Mouse (Mus musculus): ENCODE measurements around the gene Grk1. TPM values are rescaled to one million over a fixed set of nuclear protein-coding genes. Genes with fewer than 3 reads are reported as not detected.
A peak's percentile ranks its signal among the peaks of the same experiment; 100 is the strongest.

Gene Grk1
- total RNA-seq, 2 experiments from 2014 or later: not detected

DNA sequence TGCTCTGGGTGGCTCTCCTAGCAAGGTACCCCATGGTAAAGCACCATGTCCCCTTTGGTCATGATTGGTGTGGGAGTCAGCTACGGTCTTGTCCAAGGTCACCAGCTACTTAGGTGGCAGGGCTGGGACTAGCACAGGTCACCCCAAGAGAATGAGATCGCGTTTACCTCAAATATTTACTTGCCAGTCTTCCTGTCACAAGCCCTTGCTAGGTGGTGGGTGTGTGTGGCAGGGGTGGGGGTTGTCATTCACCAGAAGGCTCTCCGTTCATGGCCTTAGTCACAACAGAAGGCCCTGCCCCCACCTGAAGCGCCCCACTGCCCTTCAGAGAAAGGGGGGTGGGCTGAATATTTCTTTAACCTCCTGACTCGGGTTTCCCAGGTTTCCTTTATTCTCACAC, 1.4 kb upstream of the Grk1 start:
- DNase-seq (ENCODE audit: low spot score in 2 of 2): no peak
- H3K27ac ChIP-seq: no peak overlapping the region
- TF ChIP-seq CTCF (conservative IDR thresholded peaks at IDR 0.05): no peak
- H3K4me3 ChIP-seq: no peak overlapping the region

DNA sequence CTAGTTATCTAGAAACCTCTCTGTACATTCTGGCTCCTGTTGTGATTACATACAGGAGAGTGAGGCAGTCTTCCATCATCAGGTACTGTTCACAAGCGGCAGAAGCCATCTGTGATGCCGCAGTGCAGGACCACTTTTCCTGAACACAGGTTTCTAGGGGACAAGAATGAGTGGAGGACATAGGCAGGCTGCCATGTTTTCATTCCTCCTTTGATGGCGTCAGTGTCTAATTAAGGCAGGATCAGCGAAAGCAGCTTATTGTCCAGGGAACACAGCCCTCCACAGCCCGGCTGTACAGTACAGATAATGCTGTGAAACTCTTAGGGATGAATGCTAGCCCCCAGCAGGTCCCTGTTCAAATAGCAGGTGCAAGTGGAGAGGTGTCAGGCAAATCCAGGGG, 1.1 kb downstream of the Grk1 start:
- DNase-seq (ENCODE audit: low spot score in 2 of 2): no peak
- Histone ChIP-seq H3K27ac (no peak overlapping the region), H3K4me3 (no peak overlapping the region)
- no peak for TF ChIP-seq CTCF (conservative IDR thresholded peaks at IDR 0.05)

DNA sequence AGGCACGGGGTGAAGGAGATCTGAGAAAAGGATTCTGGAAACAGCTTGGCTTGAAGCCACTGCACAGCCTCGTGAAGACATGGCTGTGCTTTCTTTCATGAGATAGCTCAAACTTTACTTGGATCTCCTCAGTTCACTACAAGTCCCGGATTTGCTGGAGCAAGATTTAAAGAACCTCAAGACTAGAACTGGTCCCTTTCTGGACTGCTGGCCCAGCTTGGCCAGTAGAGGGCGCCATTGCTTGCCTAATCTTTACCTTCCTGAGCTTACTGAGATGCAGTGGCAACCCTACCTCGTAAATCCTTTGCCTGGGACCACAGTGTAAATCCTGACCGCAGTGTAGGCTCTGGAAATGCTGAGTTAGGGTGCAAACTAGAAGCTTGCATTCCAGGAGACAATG, 6.7 kb downstream of the Grk1 start:
- Histone ChIP-seq H3K4me3 (no peak overlapping the region), H3K27ac (no peak overlapping the region)
- peak; percentile 47 to 80 for DNase-seq (ENCODE audit: low spot score in 2 of 2)
- TF ChIP-seq CTCF (conservative IDR thresholded peaks at IDR 0.05): peak; percentile 96

DNA sequence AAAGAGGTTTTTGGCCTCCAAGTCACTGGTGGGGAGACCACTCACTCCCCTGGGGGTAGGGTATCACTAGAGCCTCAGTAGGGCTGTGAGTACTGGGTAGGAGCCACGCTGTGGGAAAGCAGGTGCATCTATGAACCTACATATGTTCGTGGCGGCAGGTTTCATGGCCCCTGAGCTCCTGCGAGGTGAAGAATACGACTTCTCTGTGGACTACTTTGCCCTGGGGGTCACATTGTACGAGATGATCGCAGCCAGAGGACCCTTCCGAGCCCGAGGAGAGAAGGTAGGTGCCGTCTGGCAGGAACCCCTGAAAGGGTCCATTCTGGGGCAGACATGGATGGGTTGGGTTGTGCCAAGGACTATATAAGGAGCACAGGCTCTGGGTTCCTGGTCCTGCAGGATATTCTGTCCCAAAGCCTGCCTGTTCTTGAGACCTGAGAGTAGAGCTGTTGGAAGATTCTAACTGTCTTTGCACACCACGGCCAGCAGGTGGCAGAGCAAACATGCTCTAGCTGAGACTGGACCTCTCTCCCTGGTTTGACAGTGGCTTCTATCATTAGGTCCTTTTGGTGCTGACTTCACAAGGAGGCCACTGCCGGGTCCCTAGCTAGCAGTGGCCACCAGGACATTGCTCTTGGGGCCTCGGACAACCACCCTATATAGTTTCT, 8.1 kb downstream of the Grk1 start:
- DNase-seq (ENCODE audit: low spot score in 2 of 2): peak; percentile 12 to 70
- TF ChIP-seq CTCF (conservative IDR thresholded peaks at IDR 0.05): peak; percentile 92
- H3K27ac ChIP-seq: no peak overlapping the region
- H3K4me3 ChIP-seq: no peak overlapping the region

DNA sequence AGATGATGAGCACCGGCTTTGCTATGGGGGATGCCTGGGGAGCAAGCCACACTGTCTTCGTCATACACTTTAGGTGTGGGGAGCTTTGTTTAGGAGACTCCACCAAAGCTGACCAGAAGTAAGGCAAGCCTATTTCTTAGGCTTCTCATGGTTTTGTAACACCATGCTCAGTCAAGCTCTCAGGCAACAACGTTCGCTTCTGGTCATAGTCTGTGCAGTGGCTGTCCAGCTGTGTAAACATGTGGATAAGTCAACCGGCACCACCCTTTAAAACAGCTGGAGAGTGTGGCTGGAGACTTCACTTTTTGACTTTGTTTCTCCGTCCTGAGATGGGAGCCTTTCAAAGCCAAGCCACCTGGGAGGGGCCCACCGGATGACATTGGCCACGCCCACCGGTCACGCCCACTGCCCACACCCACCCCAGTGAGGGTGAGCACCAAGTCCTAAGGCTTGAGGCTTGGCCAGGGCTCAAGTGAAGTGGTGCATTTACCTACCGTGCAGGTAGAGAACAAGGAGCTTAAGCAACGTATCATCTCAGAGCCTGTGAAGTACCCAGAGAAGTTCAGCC, 9.0 kb downstream of the Grk1 start:
- no peak for TF ChIP-seq CTCF (conservative IDR thresholded peaks at IDR 0.05)
- no peak overlapping the region for H3K27ac ChIP-seq
- DNase-seq (ENCODE audit: low spot score in 2 of 2): no peak
- no peak overlapping the region for H3K4me3 ChIP-seq

DNA sequence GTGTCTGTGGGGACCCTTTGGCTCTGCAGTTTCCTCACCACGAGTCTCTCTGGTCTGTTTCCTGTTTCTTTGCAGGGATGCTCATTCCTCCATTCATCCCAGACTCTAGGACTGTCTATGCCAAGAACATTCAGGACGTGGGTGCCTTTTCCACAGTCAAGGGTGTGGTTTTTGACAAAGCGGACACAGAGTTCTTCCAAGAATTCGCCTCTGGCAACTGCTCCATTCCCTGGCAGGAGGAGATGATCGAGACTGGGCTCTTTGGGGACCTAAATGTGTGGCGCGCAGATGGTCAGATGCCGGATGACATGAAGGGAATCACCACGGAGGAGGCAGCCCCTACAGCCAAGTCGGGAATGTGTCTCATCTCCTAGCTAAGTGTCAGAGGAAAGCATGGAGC, 11.0 kb downstream of the Grk1 start:
- no peak for TF ChIP-seq CTCF (conservative IDR thresholded peaks at IDR 0.05)
- Histone ChIP-seq H3K4me3 (no peak overlapping the region), H3K27ac (no peak overlapping the region)
- no peak for DNase-seq (ENCODE audit: low spot score in 2 of 2)

DNA sequence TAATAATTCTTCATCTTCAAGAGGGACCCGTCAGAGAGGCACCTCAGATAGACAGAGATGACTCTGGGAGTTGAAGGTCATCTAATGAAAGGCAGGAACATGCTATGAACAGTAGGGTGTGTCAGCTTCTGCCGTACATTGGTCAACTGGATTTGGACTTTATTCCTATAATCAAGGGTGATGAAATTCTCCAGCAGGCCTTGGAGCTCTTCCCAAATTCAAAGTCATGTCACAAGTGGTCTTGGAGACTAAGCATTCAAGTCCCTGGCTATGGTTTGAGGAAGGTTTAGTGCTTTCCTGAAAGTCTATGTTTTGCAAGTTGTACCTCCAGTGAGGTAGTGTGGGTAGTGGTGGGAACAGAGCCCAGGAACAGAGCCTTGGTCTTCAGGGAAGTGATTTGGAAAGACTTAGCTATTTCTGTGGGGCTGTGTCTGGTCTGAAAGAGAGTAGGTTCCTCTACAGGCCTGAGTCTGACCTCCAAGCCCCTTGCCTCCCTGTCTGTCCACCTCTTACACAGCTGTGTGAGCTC, 14.3 kb downstream of the Grk1 start:
- no peak overlapping the region for H3K27ac ChIP-seq
- no peak for DNase-seq (ENCODE audit: low spot score in 2 of 2)
- no peak for TF ChIP-seq CTCF (conservative IDR thresholded peaks at IDR 0.05)

DNA sequence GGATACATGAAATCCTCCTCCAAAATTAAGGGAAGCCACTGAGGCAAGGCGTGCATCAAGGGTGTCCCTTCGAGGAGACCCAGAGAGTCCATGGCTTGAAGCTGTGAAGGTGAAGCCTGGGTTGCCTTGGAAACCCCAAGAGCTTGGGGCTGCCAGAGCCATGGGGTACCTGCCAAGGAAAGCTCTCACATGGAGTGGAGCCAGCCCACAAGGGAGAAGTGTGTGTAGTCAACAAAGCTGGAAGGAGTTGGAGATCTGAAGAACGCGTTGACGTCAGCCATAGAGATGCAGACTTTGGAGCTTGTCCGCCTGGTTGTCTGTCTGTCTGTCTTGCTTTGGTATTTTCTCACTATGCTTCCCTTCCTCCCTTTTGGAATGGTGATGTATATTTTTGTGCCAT, 16.1 kb downstream of the Grk1 start:
- Histone ChIP-seq H3K4me3 (no peak overlapping the region), H3K27ac (no peak overlapping the region)
- DNase-seq (ENCODE audit: low spot score in 2 of 2): no peak
- no peak for TF ChIP-seq CTCF (conservative IDR thresholded peaks at IDR 0.05)

More for the DNA sequence above, 14.3 kb downstream of the Grk1 start:
- H3K4me3 ChIP-seq: no peak overlapping the region

DNA sequence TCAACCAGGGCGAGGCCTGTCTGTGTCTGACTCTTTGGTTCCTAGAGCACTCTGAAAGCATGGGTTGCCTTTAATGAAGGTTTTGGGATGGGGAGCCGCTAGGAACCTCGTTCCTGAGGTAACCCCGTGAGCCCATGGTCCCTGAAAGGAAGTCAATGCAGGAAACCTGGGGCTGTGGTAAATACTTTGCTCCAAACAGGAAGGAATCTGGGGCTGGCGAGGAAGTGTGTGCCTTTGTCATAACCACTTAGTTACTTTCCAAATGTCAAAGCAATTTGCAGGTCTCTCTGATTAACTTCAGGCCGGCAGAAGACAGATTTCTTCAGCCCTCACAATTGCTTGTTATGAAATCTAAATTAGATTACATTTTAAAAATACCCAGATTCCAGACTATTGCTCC, 22.5 kb downstream of the Grk1 start:
- Histone ChIP-seq H3K27ac (no peak overlapping the region), H3K4me3 (no peak overlapping the region)
- DNase-seq (ENCODE audit: low spot score in 2 of 2): no peak
- TF ChIP-seq CTCF (conservative IDR thresholded peaks at IDR 0.05): no peak

DNA sequence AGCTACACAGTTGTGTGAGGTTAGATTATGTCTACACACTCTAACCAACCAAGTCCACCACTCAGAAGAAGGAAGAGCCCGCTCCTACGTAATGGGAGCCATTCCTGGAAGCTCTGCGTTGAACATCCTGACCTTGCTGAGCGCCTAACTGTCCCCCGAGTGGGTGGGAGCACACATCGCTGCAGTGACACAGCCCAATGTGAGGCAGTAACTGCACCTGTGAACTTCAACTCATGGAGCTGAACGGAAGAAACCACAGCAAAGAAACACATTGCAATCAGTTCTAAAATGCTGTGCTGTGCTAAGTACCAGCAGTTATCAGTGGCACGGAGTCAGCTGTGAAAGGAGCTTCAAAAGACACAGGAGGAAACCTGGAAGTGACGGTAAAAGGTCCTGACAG, 23.3 kb downstream of the Grk1 start:
- no peak for DNase-seq (ENCODE audit: low spot score in 2 of 2)
- no peak overlapping the region for H3K4me3 ChIP-seq
- no peak overlapping the region for H3K27ac ChIP-seq
- no peak for TF ChIP-seq CTCF (conservative IDR thresholded peaks at IDR 0.05)

DNA sequence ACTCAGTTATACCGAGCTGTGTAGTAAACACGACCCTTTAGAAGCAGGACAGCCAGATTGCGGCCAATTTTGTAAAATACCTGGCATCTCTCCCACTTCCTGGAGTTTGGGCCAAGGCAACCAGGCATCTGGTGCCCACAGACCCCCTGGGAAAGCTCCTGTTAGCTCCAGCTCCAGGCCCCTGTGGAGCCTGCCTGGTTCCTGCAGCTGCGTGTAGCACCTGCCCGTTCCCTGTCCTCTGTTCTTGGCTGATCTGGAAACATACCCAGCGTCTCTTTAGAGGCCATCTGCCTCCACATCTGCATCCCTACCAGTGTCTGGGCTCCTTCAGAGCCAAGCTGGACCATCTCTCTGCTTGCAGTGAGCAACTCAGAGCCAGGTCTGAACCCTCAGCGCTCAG, 25.5 kb downstream of the Grk1 start:
- no peak overlapping the region for H3K27ac ChIP-seq
- no peak overlapping the region for H3K4me3 ChIP-seq
- no peak for DNase-seq (ENCODE audit: low spot score in 2 of 2)
- no peak for TF ChIP-seq CTCF (conservative IDR thresholded peaks at IDR 0.05)

DNA sequence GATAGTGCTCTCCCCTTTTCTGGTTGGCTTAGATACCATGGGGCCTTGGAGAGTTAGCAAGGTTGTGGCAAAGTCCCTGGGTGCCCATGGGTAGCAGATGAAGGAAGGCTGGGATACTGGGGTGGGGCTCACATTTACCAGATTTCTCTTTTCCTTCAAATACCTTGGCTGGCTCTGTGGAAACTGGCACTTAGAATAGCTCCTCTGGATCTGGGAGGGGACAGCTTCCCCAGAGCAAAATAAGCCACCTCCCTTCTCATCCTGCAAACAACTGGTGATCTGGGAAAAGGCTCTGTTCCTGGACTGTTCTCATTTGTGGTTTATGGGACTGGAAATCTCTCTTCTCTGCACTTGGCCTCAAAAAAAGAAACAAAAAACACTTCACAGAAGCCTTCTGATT, 26.0 kb downstream of the Grk1 start:
- TF ChIP-seq CTCF (conservative IDR thresholded peaks at IDR 0.05): no peak
- Histone ChIP-seq H3K27ac (no peak overlapping the region), H3K4me3 (no peak overlapping the region)
- no peak for DNase-seq (ENCODE audit: low spot score in 2 of 2)

DNA sequence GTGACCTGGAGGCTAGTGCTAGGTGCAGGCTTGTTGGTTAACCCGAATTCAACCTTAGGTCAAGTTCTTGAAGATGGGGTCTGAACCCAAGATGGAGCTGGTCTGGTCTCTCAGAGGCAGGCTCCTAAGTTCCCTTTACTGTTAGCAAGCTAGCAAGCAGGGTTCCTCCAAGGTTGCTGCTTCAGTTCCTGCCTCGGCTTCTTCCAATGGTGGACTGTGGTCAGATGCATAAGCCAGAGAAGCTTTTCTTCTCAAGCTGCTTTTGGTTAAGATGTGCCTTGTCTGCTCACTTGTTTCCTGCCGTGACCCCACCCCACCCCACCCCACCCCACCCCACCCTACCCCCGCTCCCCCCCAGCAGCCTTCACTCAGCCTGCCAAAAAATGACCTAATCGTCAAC, 28.2 kb downstream of the Grk1 start:
- no peak for DNase-seq (ENCODE audit: low spot score in 2 of 2)
- no peak for TF ChIP-seq CTCF (conservative IDR thresholded peaks at IDR 0.05)

DNA sequence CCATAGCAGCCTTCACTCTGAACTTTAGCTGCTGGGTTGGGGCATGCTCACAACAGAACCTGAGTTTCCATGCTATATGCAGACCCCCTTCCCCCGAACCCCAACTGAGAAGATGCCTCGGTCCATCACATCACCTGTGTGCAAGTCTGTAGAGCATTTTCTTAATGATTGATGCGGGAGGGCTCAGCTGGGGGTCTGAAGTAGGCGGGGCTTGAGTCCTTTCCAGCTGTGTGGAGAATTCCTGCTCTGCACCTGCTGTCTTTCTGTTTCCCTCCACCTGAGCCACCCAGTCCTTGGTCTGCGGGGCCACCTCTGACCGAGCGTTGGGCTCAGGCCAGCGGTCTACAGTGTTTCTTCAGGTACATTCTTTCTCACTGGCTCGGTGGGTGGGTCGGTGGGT, 30.0 kb downstream of the Grk1 start, which contains the start of gene Tmem255b:
Tmem255b (plus strand) TSS at position 301 of the 400 bp plus-strand sequence.
- TF ChIP-seq CTCF (conservative IDR thresholded peaks at IDR 0.05): no peak
- DNase-seq (ENCODE audit: low spot score in 2 of 2): no peak
- no peak within 1 kb of the TSS for H3K4me3 ChIP-seq

More for the DNA sequence above, 28.2 kb downstream of the Grk1 start:
- no peak overlapping the region for H3K4me3 ChIP-seq
- no peak overlapping the region for H3K27ac ChIP-seq

More for the DNA sequence above, 30.0 kb downstream of the Grk1 start, which contains the start of gene Tmem255b:
- H3K27ac ChIP-seq: no peak within 1 kb of the TSS; the same call in 1 of the 2 replicates

Data from layer of hippocampus, adult 2 months (tissue).